Mouse (Mus musculus): ENCODE measurements around the gene Atp10b.
"Not testable (repeated sequence)": the region's sequence is repeated elsewhere in the genome, so short reads cannot be mapped to it uniquely, and the experiment has no call there.

Gene Atp10b

DNA sequence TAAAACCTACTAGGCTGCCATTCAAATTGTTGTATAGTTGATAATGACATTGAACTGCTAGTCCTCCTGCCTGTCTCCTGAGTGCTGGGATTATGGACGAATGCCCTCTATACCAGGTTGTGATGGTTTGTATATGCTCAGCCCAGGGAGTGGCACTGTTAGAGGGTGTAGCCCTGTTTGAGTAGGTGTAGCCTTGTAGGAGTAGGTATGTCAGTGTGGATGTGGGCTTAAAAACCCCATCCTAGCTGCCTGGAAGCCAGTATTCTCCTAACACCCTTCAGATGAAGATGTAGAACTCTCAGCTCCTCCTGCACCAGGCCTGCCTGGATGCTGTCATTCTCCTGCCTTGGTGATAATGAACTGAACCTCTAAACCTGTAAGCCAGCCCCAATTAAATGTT is at the start of gene Atp10b:
Gene Atp10b, plus strand, starts transcription at position 301 of the 400 bp plus-strand sequence.
- no peak for DNase-seq (ENCODE audit: low read depth in 1 of 2, low spot score in 2 of 2)

DNA sequence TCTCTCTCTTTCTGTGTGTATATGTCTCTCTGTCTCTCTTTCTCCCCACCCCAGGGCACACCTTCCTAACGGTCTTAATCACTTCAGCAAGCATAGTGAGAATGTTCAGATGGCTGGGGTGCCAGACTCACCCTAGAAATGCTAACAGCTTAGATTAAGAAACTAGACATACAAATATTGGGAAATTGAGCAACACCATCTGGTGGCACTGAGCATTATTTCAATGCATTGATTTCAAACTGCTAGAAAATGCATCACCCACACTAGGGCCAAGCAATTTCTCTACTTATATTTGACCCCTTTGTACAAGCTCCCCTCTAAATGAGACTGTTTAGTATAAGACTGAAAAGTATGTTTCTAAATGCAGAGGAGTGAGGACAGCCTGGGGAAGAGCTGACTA is 48.3 kb upstream of the Atp10b start:
- DNase-seq (ENCODE audit: low read depth in 1 of 2, low spot score in 2 of 2): no peak

DNA sequence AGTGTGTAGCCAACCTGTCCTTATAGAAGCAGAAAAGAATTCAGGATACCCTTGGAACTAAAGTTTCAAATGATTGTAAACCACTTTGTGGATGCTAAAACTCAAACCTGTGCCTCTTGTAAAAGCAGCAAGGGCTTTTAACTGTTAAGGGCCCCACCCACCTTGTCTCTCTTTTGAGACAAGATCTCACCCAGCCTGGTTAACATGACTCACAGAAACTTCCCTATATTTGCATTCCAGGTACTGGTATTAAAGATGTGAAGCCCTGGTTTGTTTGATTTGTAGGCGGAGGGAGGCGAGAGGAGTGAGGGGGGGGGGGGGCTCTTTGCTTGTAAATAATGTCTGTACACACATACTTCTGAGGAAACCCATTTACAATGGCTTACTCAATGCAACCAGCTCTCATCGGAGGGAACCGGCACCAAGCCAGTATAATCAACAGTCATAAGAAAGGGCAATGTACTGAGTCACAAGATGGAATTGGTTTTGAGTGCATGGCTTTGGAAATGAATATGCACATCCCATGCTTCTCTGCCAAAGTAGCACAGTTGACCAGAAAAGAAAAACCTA is 23.7 kb upstream of the Atp10b start:
- DNase-seq (ENCODE audit: low read depth in 1 of 2, low spot score in 2 of 2): no peak

DNA sequence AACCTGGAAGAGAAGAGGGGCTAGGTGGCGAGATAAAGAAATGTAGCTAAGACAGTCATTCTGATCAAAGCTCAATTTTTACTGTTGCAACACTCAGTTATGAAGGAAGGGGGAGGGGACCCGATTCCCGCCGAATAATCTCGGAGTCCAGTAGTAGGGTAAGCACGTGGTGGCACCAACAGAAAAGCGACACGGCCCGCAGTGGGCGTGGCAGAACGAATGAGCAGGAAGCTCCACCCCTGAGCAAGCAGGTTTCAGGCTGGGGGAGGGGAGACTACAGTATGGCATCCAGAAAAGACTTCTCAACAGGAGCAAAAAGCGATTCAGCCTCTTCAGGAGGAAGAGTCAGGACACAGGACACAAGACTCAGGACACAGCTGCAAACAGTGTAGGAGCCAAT is 23.1 kb upstream of the Atp10b start:
- not testable (repeated sequence) for DNase-seq (ENCODE audit: low read depth in 1 of 2, low spot score in 2 of 2)

DNA sequence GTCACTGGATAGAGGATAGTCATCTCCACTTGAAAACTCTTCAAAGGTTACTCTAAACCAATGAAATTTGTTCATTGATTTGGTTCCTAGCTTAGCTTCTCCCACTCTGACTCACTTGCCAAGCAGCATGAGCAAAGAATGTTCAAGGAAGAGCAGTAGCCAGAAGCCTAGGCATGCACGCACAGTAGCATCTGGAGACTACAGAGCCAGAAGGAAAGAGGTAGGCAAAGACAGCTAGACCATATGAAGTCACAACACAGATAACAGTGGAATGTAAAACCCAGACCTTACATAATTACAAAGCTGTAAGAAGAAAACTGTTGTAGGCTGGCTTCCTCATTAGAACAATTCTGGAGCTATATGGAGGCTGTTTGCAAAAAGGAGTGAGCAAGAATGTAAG is 8.4 kb upstream of the Atp10b start:
- DNase-seq (ENCODE audit: low read depth in 1 of 2, low spot score in 2 of 2): no peak

DNA sequence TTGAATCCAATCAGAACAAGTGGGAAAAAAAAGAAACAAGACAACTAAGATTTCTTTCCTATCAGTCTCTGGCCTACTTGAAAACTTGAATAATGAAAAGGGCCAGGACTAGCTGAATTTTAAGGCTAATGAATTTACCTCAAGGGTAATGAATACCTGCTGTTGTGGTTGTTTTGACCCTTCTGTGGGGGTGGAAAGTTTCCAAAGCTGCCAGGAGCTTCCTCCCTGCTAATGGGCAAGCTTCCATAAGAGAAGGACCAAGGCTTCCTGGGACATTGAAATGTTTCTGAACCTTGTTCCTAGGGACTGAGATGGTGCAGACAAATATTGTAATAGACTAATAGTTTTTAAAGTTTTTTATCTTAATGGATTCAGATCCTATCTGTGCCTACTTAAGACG is 6.9 kb upstream of the Atp10b start:
- DNase-seq (ENCODE audit: low read depth in 1 of 2, low spot score in 2 of 2): no peak

DNA sequence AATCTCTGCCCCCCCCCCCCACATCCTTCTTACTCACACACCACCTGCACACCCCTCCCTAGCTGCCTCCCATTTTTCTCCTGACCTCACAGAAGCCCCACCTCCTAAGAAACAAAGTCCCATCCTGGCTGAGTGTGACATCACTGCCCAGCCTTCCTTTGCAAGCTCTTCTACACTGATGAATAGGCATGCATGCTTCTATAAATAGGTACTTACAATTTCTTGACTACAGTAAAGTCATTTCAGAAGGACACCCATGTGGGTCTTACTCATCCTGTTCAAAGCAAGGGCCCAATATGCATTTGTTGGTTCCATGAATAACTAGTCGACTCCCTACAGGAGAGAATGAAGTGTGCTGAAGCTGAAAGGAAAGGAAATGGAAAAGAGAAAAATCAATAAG is 5.5 kb upstream of the Atp10b start:
- no peak for DNase-seq (ENCODE audit: low read depth in 1 of 2, low spot score in 2 of 2)

DNA sequence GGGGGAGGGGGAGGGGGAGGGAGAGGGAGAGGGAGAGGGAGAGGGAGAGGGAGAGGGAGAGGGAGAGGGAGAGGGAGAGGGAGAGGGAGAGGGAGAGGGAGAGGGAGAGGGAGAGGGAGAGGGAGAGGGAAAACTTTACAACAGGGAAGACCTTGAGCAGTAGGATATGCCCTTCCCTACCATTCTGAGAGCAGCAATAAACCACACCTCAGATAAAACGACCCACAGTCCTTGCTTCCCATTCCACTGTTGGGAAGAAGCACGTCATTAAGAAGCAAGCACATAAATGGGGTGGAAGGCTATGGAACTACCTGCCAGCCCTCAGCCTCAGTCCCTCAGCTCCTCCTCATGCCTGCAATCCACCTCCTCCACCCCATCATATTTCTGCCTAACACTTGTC is 4.8 kb upstream of the Atp10b start:
- DNase-seq (ENCODE audit: low read depth in 1 of 2, low spot score in 2 of 2): not testable (repeated sequence)

DNA sequence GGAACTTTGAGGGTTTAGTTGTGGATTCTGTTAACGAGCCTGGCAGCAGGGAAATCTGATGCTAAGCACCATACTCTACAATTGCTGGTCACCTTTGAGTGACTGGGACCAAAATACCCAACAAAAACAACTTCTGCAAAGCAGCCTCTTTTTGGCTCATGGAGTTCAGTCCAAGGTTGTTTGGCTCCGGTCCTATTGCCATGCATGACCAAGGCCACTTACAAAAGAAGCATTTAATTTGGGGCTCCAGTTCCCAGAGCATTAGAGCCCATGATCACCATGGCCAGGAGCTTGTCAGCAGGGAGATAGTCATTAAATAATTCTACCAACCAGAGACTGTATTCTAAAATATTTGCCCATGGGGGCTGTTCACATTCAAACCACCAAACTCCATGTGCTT is 2.3 kb upstream of the Atp10b start:
- DNase-seq (ENCODE audit: low read depth in 1 of 2, low spot score in 2 of 2): no peak

DNA sequence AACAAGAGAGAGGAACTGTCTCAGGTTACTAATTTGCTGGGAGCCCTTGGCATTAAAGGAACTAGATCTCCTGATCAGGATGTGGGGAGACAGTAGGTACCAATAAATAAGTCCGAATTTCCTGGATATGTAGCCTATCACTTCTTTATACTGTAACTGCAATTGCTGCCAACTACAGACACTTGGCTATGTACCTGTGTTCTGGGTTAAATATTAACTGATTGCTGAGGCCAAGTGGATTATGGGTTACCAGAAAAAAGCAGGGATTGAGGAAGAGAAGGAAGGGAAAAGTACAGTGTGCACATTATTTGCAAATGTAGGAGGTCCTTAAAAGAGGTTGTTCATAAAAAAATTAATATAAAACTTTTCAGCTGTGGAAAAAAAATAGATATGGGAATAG is 1.3 kb upstream of the Atp10b start:
- DNase-seq (ENCODE audit: low read depth in 1 of 2, low spot score in 2 of 2): no peak

DNA sequence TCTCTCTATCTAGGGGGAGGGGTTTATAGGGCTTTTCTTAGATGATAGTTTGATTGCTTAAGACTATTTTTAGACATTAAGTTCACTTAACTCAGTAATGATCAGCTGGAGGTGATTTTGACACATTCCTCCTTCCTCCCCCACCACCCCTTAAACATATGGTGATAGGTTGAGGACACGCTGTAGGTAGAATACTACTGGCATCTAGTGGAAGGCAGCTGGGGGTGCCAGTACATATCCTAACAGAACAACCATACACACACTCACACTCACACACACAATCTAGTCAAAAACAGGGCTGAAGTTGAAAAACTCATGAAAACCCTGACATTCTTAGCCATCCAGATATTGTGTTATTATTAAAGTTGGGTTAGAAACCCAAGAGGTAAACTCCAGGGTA is 5.3 kb downstream of the Atp10b start:
- no peak for DNase-seq (ENCODE audit: low read depth in 1 of 2, low spot score in 2 of 2)

DNA sequence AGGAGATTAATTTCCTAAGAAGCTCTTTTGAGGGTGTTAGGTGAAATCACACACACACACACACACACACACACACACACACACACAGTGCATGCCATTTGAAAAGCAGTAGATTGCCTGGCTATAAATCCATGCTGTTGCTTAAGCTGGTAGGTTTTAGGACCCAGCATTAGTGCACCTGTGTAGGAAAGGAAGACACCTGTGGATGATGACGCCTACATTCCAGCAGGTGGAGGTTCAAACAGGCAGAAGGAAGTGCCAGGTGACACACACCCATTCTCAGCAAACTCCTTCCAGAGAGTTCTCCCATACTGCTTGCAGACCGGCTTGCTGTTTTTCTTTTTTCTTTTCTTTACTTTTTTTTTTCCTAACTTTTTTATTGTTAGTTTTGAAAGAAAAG is 5.7 kb downstream of the Atp10b start:
- DNase-seq (ENCODE audit: low read depth in 1 of 2, low spot score in 2 of 2): no peak

DNA sequence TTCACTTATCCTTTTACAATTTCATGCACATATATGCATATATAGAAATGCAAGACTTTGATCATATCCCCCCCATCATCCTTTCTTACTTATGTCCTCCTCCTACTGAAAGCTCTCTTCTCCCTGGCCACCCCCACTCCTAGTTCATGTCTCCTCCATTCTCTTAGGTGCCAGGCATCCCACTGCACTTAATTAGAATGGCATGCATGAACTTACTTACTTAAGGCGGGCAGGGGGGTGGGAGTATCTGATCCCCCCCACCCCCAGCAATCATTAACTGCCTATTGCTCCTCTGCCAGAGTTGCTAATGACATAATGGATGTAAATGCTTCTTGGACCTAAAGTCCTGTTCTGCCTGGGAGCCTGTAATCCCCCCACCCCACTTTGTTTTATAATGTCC is 9.1 kb downstream of the Atp10b start:
- no peak for DNase-seq (ENCODE audit: low read depth in 1 of 2, low spot score in 2 of 2)

DNA sequence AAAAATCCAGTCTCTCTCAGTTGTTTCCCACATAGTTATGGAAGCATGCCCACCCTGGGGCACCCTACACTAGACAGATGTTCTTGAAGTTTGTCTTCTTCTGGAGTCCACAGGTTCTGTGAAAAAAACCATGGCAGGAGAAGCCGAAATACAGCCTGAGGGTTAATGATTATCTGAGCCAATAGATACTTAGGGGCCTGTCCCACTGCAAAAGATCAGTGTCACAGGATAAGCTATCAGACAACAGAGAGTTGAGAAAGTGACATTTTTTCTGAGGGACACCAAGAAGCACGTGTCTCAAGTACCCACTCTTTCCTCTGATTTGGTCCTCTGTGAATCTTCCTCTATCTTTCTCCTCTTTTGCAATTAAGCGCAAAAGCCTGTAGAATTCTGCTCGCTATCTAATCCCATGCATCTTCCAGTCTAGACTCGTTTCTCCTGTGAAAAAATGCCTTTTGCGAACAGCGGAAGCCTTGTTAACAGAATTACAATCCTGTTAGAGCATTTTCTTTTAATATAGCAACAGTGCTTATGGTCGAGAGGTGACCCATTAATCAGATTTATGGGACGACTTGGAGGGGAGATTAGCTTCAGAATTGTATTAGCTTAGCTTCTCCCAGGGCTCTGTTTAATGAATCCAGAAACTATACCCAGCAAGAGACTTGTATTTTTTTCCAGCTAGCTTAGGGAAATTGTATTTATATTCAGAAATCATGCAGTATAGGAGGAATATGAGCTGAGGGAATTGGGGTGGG is 10.7 kb downstream of the Atp10b start:
- DNase-seq (ENCODE audit: low read depth in 1 of 2, low spot score in 2 of 2): no peak

DNA sequence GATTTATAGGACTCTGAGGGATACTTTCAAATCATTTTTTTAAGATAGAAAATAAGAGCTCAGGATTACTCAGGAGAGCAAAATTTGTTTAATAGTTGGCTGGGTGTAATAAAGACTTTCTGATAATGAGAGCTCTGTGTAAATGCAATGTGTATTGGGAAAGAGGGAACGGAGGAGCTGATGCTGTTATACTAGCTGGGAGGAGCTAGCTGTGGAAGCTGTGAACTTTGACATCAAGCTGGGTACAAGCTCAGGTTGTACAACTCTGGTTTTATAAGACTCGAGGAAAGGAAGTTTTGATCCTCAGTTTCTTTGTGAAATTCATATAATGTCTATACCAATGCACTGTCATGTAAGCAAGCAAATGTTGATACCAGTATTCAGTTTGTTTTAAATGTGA is 20.9 kb downstream of the Atp10b start:
- DNase-seq (ENCODE audit: low read depth in 1 of 2, low spot score in 2 of 2): no peak

DNA sequence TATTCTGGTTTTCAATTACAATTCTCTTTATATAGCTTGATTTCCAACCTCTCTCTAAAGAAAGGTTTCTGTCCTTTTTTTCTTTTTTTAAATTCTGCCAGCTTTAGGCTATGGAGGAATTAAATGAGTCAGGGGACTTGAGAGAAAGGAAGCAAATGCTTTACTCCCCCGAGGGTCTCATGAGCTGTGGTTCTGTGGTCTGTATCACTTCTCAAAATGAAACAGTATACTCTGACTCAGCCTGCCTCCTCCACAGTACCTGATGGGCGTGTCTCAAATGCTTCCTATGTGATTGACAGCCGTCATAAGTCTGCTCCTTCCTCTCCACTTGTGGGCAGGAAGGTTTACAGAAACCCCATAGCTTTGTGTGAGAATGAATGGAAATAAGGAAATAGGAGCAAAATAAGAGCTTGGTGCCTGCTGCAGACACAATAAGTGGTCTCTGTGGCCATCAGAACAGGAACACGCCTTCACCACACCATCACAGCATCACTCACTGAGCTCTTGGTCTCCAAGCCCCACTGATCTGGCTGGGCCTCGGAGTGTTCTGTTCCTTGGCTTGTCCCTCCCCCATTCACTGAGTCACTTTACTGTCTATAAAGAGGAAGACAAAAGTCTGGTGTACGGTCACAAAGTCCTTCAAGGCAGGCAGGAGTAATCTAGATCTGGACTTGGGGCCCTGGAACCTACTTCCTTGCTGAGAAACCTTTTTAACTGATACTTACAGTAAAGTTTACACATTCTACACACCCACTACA is 24.9 kb downstream of the Atp10b start:
- no peak for DNase-seq (ENCODE audit: low read depth in 1 of 2, low spot score in 2 of 2)

DNA sequence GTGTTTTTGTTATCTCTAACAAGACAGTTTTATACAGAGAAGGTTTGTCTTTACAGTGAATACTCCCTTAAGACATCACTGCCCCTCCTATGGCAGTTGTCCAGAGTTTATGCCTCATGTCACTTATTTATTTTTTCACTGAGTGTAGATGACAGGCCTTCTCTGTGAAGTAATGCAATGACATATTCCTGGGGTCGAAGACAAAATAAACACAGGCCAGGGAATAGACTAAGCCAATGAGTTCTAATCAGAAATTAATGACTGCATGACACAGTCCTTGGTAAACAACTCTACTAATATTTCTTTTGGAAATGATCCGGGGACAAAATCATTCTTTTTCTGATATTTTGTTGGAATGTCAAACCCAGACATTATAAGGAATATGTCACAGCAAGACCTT is 32.7 kb downstream of the Atp10b start:
- DNase-seq (ENCODE audit: low read depth in 1 of 2, low spot score in 2 of 2): no peak

DNA sequence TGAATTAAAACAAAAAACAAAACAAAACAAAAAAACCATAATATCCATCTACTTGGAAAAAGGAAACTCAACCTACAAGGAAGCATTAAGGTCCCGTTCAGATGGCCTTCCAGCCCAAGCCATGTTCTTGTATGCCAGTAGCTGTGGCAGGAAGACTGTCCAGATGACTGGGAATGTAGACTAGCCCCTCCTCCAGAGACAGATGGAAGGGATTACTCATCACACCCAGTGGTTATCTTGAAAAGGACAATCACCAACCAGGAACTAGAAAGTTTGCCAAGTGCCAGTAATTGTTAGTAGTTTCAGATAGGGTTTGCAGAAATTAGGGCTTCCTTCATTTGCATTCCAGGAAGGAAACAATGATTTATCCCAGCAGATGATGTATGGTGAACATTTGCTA is 33.1 kb downstream of the Atp10b start:
- no peak for DNase-seq (ENCODE audit: low read depth in 1 of 2, low spot score in 2 of 2)

DNA sequence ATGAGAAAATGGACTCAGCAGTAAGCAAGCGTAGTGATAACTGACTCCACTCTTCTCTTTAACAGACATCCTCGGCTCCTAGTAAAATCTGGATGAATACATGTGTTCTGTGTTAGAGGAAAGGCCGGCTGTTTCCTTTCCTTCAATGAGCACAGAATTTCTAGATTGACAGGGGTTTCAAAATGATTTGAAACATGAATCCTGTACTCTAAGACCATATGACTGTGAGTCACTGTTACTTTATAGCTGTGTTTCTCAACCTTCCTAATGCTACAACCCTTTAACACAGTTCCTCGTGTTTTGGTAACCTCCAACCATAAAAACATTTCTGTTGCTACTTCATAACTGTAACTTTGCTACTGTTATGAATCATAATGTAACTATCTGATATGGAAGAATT is 33.8 kb downstream of the Atp10b start:
- DNase-seq (ENCODE audit: low read depth in 1 of 2, low spot score in 2 of 2): no peak

DNA sequence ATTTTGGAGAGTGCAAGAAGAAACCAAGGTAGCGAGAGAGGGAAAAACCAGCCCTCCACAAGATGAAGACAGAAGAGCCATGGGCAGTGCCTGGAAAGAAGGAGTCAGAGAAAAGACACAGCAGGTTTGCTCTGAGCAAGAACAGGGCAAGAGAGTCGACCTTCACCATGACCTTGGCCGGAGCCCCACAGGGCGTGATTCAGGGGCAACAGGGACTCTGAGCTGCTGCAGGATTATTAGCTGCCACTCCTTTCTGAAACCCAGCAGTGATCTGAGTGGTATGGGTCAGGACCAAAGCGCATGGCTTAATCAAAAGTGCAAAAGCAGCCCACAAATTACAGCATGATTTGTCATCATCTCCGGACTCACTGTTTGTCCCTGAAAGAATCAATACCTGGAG is 36.6 kb downstream of the Atp10b start:
- no peak for DNase-seq (ENCODE audit: low read depth in 1 of 2, low spot score in 2 of 2)

DNA sequence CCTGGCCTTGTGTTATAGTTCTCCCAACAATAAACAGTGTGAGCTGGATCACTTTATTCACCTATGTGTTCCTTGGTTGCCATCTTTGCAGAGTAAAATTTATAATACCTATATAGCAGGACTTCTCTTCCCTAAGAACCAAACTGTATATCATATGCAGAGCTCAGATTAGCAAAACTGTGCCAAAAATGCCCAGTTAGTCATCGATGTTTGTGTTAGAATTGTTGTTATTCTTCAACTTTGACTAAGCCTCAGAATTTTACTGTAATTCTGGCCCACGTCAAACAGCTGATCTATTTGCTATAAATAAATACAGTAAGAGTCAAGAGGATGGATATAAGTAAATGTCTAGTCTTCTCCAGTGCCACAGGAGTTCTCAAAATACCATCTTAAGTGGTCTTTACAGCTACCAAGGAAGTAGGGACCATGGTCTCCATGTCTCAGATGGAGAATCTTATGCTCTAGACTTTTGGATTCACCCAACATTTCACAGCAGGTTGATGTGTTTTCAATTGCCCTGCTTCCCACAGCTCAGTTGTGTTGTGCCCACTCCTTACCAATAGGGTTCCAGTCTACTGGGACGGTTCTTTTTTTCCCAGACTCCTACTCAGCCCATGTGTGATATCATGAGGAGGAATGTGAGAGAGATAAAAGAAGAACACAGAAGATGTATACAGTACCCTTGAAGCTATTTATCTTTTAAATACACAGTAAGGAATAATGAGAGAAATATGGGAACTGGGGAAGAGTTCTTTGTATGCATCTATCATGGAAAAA is 40.3 kb downstream of the Atp10b start:
- no peak for DNase-seq (ENCODE audit: low read depth in 1 of 2, low spot score in 2 of 2)

DNA sequence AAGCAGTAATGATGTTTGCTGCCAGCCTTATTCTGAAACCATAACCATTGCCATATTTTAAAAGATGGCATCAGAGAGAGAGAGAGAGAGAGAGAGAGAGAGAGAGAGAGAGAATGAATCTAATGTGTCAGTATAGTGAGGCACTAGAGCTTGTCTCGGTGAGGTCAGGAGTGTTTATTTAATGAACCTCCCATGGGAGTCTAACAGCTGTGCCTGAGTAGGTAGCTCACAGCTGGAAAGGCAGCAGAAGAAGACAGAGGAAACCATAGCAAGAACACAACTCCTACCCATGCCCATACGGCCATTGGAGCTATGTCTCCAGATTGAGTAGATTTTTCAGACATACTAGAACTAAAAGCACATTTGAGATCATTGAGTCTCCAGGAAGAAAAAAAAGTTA is 49.1 kb downstream of the Atp10b start:
- no peak for DNase-seq (ENCODE audit: low read depth in 1 of 2, low spot score in 2 of 2)
